Mouse (Mus musculus): ENCODE data around the gene Arhgap33. TPM values are rescaled to one million over a fixed set of nuclear protein-coding genes. Genes with fewer than 3 reads are reported as not detected.
A peak's percentile ranks its signal among the peaks of the same experiment; 100 is the strongest.
"Not testable (repeated sequence)": the region's sequence is repeated elsewhere in the genome, so short reads cannot be mapped to it uniquely, and the experiment has no call there.

Gene Arhgap33
- polyA plus RNA-seq, 1 experiment from 2014 or later = 9.7 TPM

- no peaks in the 10 kb centered on the region for H3K9me3 ChIP-seq (ENCODE audit: control insufficient read depth, low read length)
- peak overlapping the region; percentile 35; the same call in 1 of the 2 replicates for H3K9ac ChIP-seq (ENCODE audit: low read depth, low read length)
- ATAC-seq (ENCODE audit: low read depth) (peak; percentile 47), DNase-seq (ENCODE audit: low spot score) (peak; percentile 65)
- H3K27ac ChIP-seq (replicated peaks; ENCODE audit: low read depth, low read length) = peak overlapping the region; percentile 48
- peak overlapping the region; percentile 47 for H3K4me2 ChIP-seq (ENCODE audit: low read depth, low read length)
- no peaks in the 10 kb centered on the region for H3K27me3 ChIP-seq (replicated peaks; ENCODE audit: control insufficient read depth, insufficient read depth, low read length)
- H3K4me1 ChIP-seq (ENCODE audit: control insufficient read depth, insufficient read depth, low read length) = 0 out of 2 replicates have a peak, but pooled peaks cover 11% of the 10 kb centered on the region
- H3K36me3 ChIP-seq (ENCODE audit: control insufficient read depth, insufficient read depth, low read length) = peaks cover 58% of the 10 kb centered on the region
- 23% methylated on average over 10 of the region's 10 CpGs for WGBS
- peak overlapping the region; percentile 18 for H3K4me3 ChIP-seq (ENCODE audit: low read depth, low read length)
Observed at GRCm38 (mm10) chr7:30525954-30526353, 8.9 kb downstream of the Arhgap33 start.

GRCm38 (mm10) chr7:30524487-30524886 is 10.4 kb downstream of the Arhgap33 start:
- H3K4me1 ChIP-seq (ENCODE audit: control insufficient read depth, insufficient read depth, low read length) = 0 out of 2 replicates have a peak, but pooled peaks cover 11% of the 10 kb centered on the region
- ATAC-seq (ENCODE audit: low read depth) (no peak), DNase-seq (ENCODE audit: low spot score) (no peak)
- H3K27me3 ChIP-seq (replicated peaks; ENCODE audit: control insufficient read depth, insufficient read depth, low read length) = no peaks in the 10 kb centered on the region
- no peak overlapping the region for H3K4me2 ChIP-seq (ENCODE audit: low read depth, low read length)
- 73% methylated on average over 6 of the region's 6 CpGs for WGBS
- H3K27ac ChIP-seq (replicated peaks; ENCODE audit: low read depth, low read length) = no peak overlapping the region
- no peaks in the 10 kb centered on the region for H3K9me3 ChIP-seq (ENCODE audit: control insufficient read depth, low read length)
- H3K4me3 ChIP-seq (ENCODE audit: low read depth, low read length) = no peak overlapping the region
- peaks cover 43% of the 10 kb centered on the region for H3K36me3 ChIP-seq (ENCODE audit: control insufficient read depth, insufficient read depth, low read length)
- no peak overlapping the region for H3K9ac ChIP-seq (ENCODE audit: low read depth, low read length)

GRCm38 (mm10) chr7:30522871-30523270 is 12.0 kb downstream of the Arhgap33 start:
- ATAC-seq (ENCODE audit: low read depth) = no peak
- Histone ChIP-seq H3K4me1 (ENCODE audit: control insufficient read depth, insufficient read depth, low read length) (0 out of 2 replicates have a peak, but pooled peaks cover 11% of the 10 kb centered on the region), H3K4me3 (ENCODE audit: low read depth, low read length) (no peak overlapping the region), H3K4me2 (ENCODE audit: low read depth, low read length) (no peak overlapping the region), H3K9ac (ENCODE audit: low read depth, low read length) (no peak overlapping the region), H3K27me3 (replicated peaks; ENCODE audit: control insufficient read depth, insufficient read depth, low read length) (no peaks in the 10 kb centered on the region), H3K36me3 (ENCODE audit: control insufficient read depth, insufficient read depth, low read length) (peaks cover 27% of the 10 kb centered on the region), H3K27ac (replicated peaks; ENCODE audit: low read depth, low read length) (no peak overlapping the region), H3K9me3 (ENCODE audit: control insufficient read depth, low read length) (no peaks in the 10 kb centered on the region)
- 77% methylated on average over 10 of the region's 10 CpGs for WGBS
- no peak for DNase-seq (ENCODE audit: low spot score)

GRCm38 (mm10) chr7:30520856-30521255 is 14.0 kb downstream of the Arhgap33 start:
- H3K9ac ChIP-seq (ENCODE audit: low read depth, low read length) = no peak overlapping the region
- DNase-seq (ENCODE audit: low spot score) = no peak

GRCm38 (mm10) chr7:30520396-30520795 is 14.5 kb downstream of the Arhgap33 start:
- ATAC-seq (ENCODE audit: low read depth) = no peak
- Histone ChIP-seq H3K4me3 (ENCODE audit: low read depth, low read length) (no peak overlapping the region), H3K9me3 (ENCODE audit: control insufficient read depth, low read length) (no peaks in the 10 kb centered on the region), H3K4me1 (ENCODE audit: control insufficient read depth, insufficient read depth, low read length) (no peaks in the 10 kb centered on the region), H3K27ac (replicated peaks; ENCODE audit: low read depth, low read length) (no peak overlapping the region), H3K27me3 (replicated peaks; ENCODE audit: control insufficient read depth, insufficient read depth, low read length) (no peaks in the 10 kb centered on the region), H3K36me3 (ENCODE audit: control insufficient read depth, insufficient read depth, low read length) (peaks cover 18% of the 10 kb centered on the region; the same call in 1 of the 2 replicates), H3K4me2 (ENCODE audit: low read depth, low read length) (no peak overlapping the region), H3K9ac (ENCODE audit: low read depth, low read length) (no peak overlapping the region)
- 66% methylated on average over 4 of the region's 4 CpGs for WGBS
- no peak for DNase-seq (ENCODE audit: low spot score)

More at GRCm38 (mm10) chr7:30520856-30521255, 14.0 kb downstream of the Arhgap33 start:
- Histone ChIP-seq H3K27ac (replicated peaks; ENCODE audit: low read depth, low read length) (no peak overlapping the region), H3K4me1 (ENCODE audit: control insufficient read depth, insufficient read depth, low read length) (0 out of 2 replicates have a peak, but pooled peaks cover under 1% of the 10 kb centered on the region), H3K4me3 (ENCODE audit: low read depth, low read length) (no peak overlapping the region), H3K4me2 (ENCODE audit: low read depth, low read length) (no peak overlapping the region), H3K27me3 (replicated peaks; ENCODE audit: control insufficient read depth, insufficient read depth, low read length) (no peaks in the 10 kb centered on the region), H3K9me3 (ENCODE audit: control insufficient read depth, low read length) (no peaks in the 10 kb centered on the region), H3K36me3 (ENCODE audit: control insufficient read depth, insufficient read depth, low read length) (peaks cover 18% of the 10 kb centered on the region; the same call in 1 of the 2 replicates)
- 84% methylated on average over 5 of the region's 5 CpGs for WGBS
- no peak for ATAC-seq (ENCODE audit: low read depth)

GRCm38 (mm10) chr7:30518325-30518724 is 16.5 kb downstream of the Arhgap33 start:
- WGBS = 31% methylated on average over 8 of the region's 8 CpGs
- peaks cover 4% of the 10 kb centered on the region; the same call in 1 of the 2 replicates for H3K36me3 ChIP-seq (ENCODE audit: control insufficient read depth, insufficient read depth, low read length)
- no peak for DNase-seq (ENCODE audit: low spot score)
- no peaks in the 10 kb centered on the region for H3K4me1 ChIP-seq (ENCODE audit: control insufficient read depth, insufficient read depth, low read length)
- H3K9me3 ChIP-seq (ENCODE audit: control insufficient read depth, low read length) = no peaks in the 10 kb centered on the region
- H3K27ac ChIP-seq (replicated peaks; ENCODE audit: low read depth, low read length) = no peak overlapping the region
- no peak overlapping the region for H3K4me2 ChIP-seq (ENCODE audit: low read depth, low read length)
- H3K4me3 ChIP-seq (ENCODE audit: low read depth, low read length) = no peak overlapping the region
- H3K9ac ChIP-seq (ENCODE audit: low read depth, low read length) = no peak overlapping the region
- ATAC-seq (ENCODE audit: low read depth) = no peak
- no peaks in the 10 kb centered on the region for H3K27me3 ChIP-seq (replicated peaks; ENCODE audit: control insufficient read depth, insufficient read depth, low read length)

GRCm38 (mm10) chr7:30515003-30515760 is 19.7 kb downstream of the Arhgap33 start:
- Histone ChIP-seq H3K4me2 (ENCODE audit: low read depth, low read length) (no peak overlapping the region), H3K9me3 (ENCODE audit: control insufficient read depth, low read length) (no peaks in the 10 kb centered on the region), H3K36me3 (ENCODE audit: control insufficient read depth, insufficient read depth, low read length) (no peaks in the 10 kb centered on the region), H3K9ac (ENCODE audit: low read depth, low read length) (no peak overlapping the region), H3K4me1 (ENCODE audit: control insufficient read depth, insufficient read depth, low read length) (no peaks in the 10 kb centered on the region), H3K27ac (replicated peaks; ENCODE audit: low read depth, low read length) (no peak overlapping the region), H3K27me3 (replicated peaks; ENCODE audit: control insufficient read depth, insufficient read depth, low read length) (no peaks in the 10 kb centered on the region), H3K4me3 (ENCODE audit: low read depth, low read length) (no peak overlapping the region)
- DNase-seq (ENCODE audit: low spot score) = no peak
- no peak for ATAC-seq (ENCODE audit: low read depth)
- 48% methylated on average over 23 of the region's 24 CpGs for WGBS

GRCm38 (mm10) chr7:30508061-30508460 is 26.8 kb downstream of the Arhgap33 start:
- H3K36me3 ChIP-seq (ENCODE audit: control insufficient read depth, insufficient read depth, low read length) = no peaks in the 10 kb centered on the region
- no peak overlapping the region for H3K4me3 ChIP-seq (ENCODE audit: low read depth, low read length)
- no peaks in the 10 kb centered on the region for H3K9me3 ChIP-seq (ENCODE audit: control insufficient read depth, low read length)
- no peak for ATAC-seq (ENCODE audit: low read depth)
- H3K4me1 ChIP-seq (ENCODE audit: control insufficient read depth, insufficient read depth, low read length) = no peaks in the 10 kb centered on the region
- no peak for DNase-seq (ENCODE audit: low spot score)
- 65% methylated on average over 4 of the region's 4 CpGs for WGBS
- H3K27ac ChIP-seq (replicated peaks; ENCODE audit: low read depth, low read length) = no peak overlapping the region
- no peaks in the 10 kb centered on the region for H3K27me3 ChIP-seq (replicated peaks; ENCODE audit: control insufficient read depth, insufficient read depth, low read length)
- no peak overlapping the region for H3K9ac ChIP-seq (ENCODE audit: low read depth, low read length)
- no peak overlapping the region for H3K4me2 ChIP-seq (ENCODE audit: low read depth, low read length)

GRCm38 (mm10) chr7:30501159-30501558 is 33.7 kb downstream of the Arhgap33 start:
- not testable (repeated sequence) for H3K9me3 ChIP-seq (ENCODE audit: control insufficient read depth, low read length); H3K4me1 ChIP-seq (ENCODE audit: control insufficient read depth, insufficient read depth, low read length); H3K36me3 ChIP-seq (ENCODE audit: control insufficient read depth, insufficient read depth, low read length); H3K27me3 ChIP-seq (replicated peaks; ENCODE audit: control insufficient read depth, insufficient read depth, low read length); H3K27ac ChIP-seq (replicated peaks; ENCODE audit: low read depth, low read length); H3K4me2 ChIP-seq (ENCODE audit: low read depth, low read length); ATAC-seq (ENCODE audit: low read depth); H3K9ac ChIP-seq (ENCODE audit: low read depth, low read length); H3K4me3 ChIP-seq (ENCODE audit: low read depth, low read length); DNase-seq (ENCODE audit: low spot score)
- WGBS = 80% methylated on average over 5 of the region's 5 CpGs
